Mouse (Mus musculus) telencephalon, adult 2 months (tissue): ENCODE data around the gene Tbc1d16.
"Not testable (repeated sequence)": the region's sequence is repeated elsewhere in the genome, so short reads cannot be mapped to it uniquely, and the experiment has no call there.

Experiments used
- DNase-seq: peaks from one replicate; pipeline ENCODE4 v3.0.0-alpha.2; 2011; ENCODE audit warnings: low read depth, low spot score

Gene Tbc1d16

GRCm38 (mm10) chr11:119228091-119228781 lies at the start of gene Tbc1d16, which contains the start of gene Ccdc40:
TSS of gene Tbc1d16 (minus strand) at chr11:119228499.
TSS of gene Ccdc40 (plus strand) at chr11:119228572.
- DNase-seq = no peak

DNA sequence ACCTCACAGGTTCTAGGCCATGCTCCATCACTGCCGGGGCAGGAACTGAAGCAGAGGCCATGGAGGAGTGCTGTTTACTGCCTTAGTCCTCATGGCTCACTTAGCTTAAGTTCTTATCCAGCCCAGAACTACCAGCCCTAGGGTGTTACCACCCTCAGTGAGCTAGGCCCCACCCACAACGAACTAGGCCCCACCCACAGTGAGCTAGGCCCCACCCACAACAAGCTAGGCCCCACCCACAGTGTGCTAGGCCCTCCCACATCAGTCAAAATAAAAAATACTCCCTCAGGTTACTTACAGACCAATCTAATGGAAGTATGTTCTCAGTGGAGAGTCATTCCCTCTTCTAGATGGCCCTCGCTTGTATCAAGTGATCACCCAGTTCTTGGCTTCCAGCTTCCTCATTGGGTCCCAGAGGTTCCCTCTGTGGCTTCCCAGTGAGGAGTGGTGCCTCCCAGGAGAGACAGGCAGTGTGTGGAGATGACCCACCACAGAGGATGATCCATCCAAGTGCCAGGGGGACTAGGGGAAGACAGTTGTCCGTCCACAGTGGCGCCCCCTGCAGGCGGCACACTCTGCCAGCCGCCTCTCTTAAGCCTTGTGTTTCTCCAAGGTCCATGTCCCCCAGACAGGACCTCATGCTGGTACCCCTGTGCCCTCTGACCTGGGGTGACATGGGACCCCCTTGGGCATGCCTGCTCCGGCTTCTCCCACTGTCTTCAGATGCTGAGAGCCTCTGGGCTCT lies 45.1 kb upstream of the Tbc1d16 start:
- no peak for DNase-seq

DNA sequence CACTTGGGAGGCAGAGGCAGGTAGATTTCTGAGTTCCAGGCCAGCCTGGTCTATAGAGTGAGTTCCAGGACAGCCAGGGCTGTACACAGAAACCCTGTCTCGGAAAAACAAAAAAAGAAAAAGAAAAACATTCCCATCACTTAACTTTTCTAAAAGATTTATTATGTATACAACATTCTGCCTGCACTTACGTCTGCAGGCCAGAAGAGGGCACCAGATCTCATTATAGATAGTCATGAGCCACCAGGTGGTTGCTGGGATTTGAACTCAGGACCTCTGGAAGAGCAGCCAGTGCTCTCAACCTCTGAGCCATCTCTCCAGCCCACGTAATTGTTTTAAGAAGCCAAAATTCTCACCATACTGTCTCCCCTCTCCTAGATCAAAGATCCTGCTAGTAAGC lies 44.2 kb upstream of the Tbc1d16 start:
- DNase-seq = not testable (repeated sequence)

DNA sequence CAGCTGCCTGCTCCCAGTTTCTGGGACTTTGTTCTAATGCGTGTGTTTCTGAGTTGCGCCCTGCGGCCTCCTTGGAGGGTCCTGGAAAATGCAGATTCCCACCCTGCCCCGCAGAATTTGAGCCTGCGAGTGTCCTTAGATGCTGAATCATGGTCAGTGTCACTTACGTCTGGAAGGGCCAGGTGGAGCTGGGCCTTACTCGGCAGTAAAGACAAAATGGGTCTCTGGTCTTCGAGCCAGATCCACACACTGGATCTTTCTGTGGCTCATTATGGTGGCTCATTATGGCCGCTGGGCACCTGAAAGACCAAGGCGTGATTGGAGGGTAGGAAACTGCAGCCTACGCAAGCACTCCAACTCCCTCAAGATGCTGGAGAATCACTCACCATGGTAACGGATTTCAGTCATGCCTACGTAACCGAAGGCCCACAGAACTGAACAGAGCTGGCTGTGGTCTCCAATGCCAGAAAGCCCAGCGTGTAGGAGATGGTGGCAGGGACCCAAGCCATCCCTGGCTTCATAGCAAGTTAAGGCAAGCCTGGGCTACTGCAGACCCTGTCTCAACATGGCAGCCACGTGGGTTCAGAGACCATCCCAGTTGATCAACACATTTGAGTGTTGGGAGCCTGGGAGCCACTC lies 40.4 kb upstream of the Tbc1d16 start:
- peak; percentile 86 for DNase-seq

GRCm38 (mm10) chr11:119267768-119268556 lies 39.7 kb upstream of the Tbc1d16 start, which contains the start of gene Gaa:
TSS of gene Gaa (plus strand) at chr11:119267887.
- DNase-seq = peak; percentile 84

GRCm38 (mm10) chr11:119267241-119267674 lies 39.0 kb upstream of the Tbc1d16 start:
- DNase-seq = no peak

DNA sequence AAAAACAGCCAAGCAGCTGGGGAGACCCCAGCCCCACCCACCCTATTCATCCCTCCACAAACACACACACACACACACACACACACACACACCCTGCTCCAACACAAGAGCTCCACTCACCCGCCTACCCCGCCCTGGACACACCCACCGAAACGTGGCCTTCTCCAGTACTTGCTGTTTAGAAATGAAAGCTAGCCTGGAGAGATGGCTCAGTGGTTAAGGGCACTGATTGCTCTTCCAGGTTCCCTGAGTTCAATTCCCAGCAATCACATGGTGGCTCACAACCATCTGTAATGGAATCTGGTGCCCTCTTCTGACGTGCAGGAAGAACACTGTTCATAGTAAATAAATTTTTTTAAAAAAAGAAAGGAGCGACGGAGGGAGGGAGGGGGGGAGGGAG lies 37.5 kb upstream of the Tbc1d16 start:
- no peak for DNase-seq

DNA sequence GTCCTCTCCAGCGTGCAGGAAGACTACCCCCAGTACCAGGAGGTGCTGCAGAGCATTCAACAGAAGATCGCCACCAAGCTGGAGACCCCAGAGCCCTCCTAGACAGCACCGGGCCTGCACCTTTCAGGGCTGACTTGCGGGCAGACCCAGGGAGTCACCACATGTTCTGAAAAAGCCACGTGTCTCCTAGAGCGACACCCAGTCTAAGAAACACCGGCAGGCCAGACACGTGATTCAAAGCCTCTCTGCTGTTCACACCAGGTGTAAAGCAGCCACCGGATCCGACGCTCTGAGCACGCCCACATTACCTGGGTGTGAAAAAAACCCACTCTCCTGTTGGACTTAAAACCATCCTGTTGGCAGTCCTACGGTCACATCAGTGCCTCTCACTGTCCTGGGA lies 36.1 kb upstream of the Tbc1d16 start:
- DNase-seq = no peak

DNA sequence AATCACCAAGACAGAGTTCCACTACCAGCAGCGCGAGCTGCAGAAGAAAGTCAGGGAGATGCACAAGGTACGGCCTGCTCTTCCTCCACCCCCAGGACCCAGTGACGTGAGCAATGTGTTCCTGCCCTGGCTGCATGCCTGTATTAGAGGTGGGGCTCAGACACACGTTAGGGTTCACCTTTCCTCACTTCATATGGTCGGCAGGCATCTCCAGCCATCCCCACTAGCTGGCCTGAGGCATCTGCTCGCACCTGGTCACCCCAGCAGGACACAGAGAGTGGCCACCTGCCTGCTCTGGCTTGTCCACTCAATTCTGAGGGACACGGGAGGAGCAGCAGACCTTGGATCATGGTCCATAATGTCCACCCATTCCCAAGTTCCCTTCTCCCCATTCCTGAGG lies 31.7 kb upstream of the Tbc1d16 start:
- no peak for DNase-seq

DNA sequence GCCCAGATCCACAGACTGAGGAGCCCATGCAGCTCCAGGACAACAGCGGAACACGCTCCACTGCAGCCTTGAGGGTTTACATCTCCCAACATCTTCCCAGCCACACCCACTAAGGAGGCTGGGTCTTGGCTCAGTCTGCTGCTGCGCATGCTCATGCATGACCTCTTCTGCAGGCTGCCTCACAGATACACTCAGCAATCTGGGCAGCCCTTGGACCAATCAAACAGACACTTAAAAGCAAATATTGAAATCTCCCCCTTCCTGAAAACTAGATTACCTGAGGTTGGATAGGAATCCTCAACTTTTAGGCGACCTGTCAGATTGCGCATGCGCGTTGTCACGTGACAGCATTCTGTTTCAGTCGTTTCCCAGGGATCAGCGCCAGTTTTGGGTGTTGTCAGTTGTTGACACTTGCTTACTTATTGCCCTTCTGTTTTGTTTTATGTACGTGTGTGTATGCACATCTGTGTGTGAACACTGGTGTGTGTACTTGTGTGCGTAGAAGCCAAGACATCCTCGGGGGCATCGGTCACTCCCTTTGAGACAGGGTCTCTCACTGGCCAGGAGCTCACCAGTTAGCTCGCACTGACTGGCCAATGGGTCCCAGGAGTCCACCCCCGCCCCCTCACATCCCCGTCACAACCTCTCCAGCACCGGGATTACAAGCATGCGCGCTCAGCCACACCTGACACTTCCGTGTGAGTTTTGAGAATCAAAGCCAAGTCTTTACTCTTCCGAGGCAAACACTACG lies 30.4 kb upstream of the Tbc1d16 start:
- DNase-seq = no peak

DNA sequence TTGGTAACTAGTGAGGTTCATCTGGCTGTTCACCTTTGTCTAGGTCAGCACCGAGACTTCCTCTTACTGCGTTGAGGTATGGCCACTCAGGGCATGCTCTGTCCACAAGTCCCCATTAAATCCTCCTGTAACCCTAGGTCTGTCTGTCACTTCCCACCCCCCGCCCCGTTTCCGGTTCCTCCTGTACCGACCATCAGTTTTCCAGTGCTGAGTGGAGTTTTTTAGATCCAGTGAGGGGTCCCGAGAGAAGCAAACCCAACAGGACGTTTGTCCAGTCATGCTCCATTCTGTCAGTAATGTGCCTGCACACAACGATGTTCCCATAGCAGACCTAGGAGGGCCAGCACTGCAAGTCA lies 29.9 kb upstream of the Tbc1d16 start:
- DNase-seq = no peak

DNA sequence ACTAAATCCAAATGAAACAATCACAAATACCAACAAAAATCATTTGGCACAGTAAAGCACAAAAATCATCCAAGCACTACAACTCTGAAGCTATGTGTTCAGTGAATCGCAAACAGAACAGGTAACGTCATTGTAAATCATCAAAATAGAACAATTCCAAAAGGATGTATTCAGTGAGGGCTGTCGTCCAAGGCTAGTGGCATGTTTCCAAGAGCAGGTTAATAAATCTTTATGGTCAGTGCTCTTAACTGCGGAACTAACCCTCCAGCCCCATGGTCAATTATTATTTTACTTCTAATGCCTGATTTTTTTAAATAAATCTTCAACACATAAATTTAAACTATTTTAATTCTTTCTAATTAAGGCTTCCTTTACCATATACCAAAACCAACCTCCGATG lies 28.3 kb upstream of the Tbc1d16 start:
- DNase-seq = not testable (repeated sequence)

DNA sequence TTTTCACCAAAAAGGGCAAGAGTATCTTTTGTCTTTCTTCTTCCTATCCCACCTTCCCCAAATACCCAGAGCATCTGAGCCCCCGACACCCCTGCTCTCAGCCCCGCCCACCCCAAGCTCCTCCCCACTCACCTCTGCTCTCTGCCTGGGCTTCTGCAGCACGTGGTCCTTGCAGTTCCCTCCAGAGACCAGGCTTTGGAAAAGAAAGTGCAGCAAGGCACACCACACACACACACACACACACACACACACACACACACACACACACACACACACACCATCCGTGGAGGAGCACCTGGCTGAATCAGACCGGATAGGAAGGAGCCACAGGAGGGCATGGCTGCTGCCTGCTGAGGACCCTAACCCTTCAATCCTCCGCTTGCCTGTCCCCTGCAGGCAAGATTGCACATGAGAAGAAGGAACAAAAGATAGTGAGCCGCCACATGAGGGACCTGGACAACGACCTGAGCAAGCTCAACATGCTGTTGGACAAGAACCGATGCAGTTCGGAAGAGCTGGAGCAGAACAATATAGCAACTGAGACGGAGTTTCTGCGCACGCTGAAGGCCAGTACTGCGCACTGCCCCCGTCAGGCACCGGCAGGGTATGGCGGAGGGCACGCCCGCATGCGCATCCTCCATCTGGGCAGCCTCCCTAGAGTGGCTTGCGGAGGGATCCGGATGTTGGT lies 24.7 kb upstream of the Tbc1d16 start:
- no peak for DNase-seq

DNA sequence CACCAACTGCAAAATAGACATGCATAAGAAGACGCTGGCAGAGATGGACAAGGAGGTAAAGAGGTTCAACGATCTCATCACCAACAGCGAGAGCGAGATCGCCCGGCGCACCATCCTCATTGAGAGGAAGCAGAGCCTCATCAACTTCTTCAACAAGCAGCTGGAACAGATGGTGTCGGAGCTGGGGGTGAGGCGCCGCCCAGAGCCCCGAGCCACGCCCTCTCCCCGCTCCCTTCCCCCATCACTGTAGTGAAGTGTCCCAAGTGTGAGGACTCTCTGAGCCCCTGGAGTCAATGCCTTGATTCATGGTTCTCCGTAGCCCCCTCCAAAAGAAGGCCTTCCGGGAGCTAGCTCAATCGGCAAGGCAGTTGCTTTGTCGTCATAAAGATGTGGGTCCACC lies 22.7 kb upstream of the Tbc1d16 start:
- no peak for DNase-seq

DNA sequence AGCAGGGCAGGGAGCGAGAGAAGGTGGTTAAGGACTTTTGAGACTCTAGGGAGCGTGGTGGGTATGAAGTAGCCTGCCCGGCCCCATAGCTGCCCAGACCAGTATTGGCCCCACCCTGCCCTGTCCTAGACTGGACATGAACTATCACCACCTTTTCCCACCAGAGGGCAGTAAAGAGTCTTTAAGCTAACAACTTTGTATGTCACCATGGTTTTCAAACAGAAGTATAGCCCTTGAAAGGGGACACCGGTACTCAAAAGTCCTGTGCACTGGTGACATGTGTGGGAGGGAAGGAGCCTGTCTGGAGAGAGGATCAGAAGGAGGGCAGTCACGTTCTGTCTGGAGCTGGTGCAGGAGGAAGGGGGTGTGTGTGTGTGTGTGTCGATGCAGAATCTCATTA lies 20.7 kb upstream of the Tbc1d16 start:
- no peak for DNase-seq

DNA sequence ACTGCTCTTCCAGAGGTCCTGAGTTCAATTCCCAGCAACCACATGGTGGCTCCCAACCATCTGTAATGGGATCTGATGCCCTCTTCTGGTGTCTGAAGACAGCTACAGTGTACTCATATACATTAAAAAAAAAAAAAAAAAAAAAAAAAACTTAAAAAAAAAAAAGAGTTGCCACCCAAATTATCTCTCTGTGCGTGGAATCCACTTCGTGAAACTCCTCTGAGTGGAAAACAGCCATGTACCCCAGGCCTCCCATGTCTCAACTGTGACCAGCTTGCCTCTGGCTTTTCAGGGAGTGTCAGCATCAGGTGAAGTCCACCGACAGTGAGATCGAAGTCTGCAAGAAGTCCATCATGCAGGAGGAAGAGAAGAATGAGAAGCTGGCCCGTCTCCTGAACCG lies 17.2 kb upstream of the Tbc1d16 start:
- not testable (repeated sequence) for DNase-seq

DNA sequence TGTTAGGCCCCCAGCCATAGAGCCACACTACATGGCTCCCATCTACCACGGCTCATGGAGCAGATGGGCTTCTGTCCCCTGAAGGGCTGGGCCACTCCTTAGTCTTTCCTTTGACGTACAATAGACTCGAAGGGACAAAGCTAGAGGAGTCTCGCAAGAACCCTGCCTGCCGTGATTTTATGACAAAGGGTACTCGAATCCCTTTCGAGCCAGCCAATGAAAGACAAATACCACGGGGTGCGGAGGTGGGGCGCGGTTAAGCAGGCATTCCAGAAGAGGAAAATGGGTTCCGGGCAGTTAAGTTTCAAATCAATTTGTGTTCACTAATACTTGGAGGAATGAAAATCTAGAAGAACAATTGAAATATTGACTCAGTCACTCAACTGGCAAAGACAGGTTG lies 11.2 kb upstream of the Tbc1d16 start:
- no peak for DNase-seq

DNA sequence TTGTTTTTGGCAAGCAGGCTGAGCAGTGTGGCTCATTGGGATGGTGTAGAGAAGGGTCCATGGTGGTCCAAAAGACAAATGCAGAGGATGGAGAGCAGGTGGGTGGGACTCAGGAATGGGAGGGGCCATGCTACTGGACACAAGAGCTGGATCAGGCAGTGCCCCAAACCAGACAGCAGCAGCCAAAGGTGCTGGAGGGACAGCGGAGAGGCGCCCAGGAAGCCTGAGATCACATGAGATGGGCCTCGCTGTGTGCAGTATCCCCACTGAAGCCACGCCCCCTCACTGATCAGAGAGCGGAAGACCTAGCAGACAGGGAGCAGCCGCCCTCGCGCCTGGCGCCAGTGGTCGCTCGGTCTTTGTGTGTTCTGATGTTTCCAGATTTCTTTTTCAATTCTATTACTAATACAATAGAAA lies 10.0 kb upstream of the Tbc1d16 start:
- no peak for DNase-seq

GRCm38 (mm10) chr11:119237568-119238304 lies 9.4 kb upstream of the Tbc1d16 start:
- DNase-seq = no peak

DNA sequence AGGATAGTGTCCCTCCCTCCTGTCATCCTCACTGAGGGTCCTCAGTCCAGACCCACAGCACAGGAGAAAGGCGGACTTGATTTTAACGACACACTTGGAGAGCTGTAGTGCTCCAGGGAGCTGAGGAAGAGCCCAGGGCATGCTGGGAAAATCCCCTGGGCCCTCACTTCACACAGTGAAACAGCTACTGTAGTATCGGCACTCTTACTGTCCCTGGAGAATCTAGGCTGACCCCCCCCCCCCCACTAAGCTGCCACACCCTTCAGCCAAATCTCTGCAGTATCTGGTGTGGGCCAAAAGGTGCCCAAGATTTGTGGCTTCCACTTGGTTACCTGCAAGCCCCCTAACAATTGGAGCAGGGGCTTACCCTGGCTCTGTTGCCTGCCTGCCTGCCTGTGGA lies 8.7 kb upstream of the Tbc1d16 start:
- DNase-seq = no peak
